Mouse (Mus musculus): ENCODE results near the gene Gm4969.

DNA sequence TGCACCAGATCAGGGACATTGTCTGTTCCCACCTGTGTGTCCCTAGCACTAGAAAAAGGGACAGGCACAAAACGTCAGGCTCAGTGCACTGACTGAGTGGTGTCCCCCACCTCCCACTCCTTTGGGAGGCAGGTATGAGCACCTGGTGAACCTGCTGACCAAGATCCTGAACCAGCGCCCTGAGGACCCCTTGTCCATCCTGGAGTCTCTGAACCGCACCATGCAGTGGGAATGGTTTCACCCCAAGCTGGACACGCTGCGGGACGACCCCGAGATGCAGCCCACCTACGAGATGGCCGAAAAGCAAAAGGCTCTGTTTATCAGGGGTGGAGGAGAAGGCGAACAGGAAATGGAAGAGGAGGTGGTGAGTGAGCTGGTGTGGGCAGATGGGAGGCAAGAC is 60.8 kb downstream of the Gm4969 start:
- no peak for TF ChIP-seq POLR2A (IDR thresholded peaks at IDR 0.05; ENCODE audit: borderline replicate concordance, insufficient read depth, low read length)
- no peak for TF ChIP-seq CTCF (IDR thresholded peaks at IDR 0.05; ENCODE audit: borderline replicate concordance, insufficient read depth, low read depth, low read length)
